Mouse (Mus musculus) mouse trophoblast stem cell (cell line): ENCODE results near the gene Fggy.

Source experiments
- in situ Hi-C, 2 experiments: fragments of 300-500 bp; cut with MseI, MboI; formaldehyde crosslinking; loops; 2 replicates in 1 of 2; 3 replicates in 1 of 2; pipeline ENCODE4 v1.15.1; 2025

The Fggy gene

DNA sequence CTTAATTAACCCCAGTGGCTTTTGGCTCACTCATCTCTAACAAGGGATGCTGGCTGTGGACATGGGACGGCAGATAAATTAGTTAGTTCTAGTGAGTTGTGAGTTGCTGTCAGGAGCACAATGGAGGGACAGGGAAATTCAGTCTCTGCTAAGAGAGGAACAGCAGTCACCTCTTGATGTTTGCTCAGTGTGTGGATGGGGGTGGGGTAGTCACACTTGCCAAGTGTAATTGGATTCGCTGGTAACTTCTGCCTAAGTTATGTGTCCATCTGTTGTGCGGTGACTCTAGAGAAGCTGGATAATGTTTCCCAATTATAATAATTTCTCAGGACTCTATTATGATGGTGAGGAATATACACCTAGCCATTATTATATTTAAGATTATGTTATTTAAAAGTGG, 107.0 kb downstream of the Fggy start:
- in situ Hi-C loops = no loop called here

DNA sequence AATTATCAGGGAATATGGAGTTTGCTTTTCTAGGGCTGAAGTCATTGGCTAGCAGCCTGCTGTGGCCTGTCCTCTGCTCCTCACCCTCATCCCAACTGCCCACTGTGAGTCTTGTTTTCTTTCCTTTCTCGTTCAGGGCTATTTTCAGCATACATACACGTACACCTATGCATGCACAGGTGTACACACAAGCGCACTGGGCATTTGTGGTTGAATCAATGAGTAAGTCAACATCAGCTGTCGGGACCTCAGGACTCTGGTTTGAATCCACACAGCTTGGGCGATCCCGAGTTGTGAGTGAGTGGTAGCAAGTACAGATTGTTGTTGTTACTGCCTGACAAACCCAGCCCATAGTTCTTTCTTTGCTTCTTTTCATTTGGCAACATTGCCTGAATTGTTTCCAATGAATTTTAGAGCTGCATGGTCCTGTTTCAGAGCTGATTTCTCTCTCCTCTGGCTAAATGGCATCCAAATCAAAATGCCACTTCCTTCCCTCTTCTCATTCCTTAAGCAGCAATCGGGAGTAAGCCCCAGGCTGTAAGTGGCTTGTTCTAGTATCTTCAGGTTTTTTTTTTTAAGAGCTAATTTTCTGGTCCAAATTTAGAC, 109.1 kb downstream of the Fggy start:
- in situ Hi-C loops = no loop called here

GRCm38 (mm10) chr4:95666896-95667295, 109.6 kb downstream of the Fggy start:
- in situ Hi-C loops = no loop called here

- in situ Hi-C loops = no loop called here
These were observed 110.3 kb downstream of the Fggy start for GRCm38 (mm10) chr4:95667595-95667994.

GRCm38 (mm10) chr4:95668543-95668942, 111.2 kb downstream of the Fggy start:
- in situ Hi-C loops = no loop called here

DNA sequence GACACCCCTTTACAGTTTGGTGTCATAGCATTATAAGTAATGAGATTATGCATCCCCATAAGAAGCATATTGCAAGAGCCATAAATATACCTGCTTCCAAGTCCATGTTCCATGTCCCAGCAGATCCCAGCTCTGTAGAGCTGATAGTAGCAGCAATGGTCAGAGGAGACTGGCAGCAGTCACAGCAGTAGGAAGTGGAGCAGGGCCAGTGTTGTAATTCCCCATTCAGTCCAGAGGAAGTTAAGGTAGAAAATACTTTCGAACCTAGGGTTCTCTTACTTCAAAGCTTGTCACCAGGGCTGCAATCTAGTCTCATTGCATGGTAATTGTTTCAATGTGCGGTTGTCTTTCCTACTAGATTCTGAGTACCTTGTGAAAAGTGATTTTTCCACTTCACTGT, 112.0 kb downstream of the Fggy start:
- in situ Hi-C loops = no loop called here

GRCm38 (mm10) chr4:95670559-95670958, 113.3 kb downstream of the Fggy start:
- in situ Hi-C loops = no loop called here

- in situ Hi-C loops = no loop called here
These were observed 114.7 kb downstream of the Fggy start for GRCm38 (mm10) chr4:95672039-95672438.

- in situ Hi-C loops = no loop called here
These were observed 119.1 kb downstream of the Fggy start for GRCm38 (mm10) chr4:95676390-95676789.

- in situ Hi-C loops = no loop called here
These were observed 123.6 kb downstream of the Fggy start for GRCm38 (mm10) chr4:95680756-95681449.

DNA sequence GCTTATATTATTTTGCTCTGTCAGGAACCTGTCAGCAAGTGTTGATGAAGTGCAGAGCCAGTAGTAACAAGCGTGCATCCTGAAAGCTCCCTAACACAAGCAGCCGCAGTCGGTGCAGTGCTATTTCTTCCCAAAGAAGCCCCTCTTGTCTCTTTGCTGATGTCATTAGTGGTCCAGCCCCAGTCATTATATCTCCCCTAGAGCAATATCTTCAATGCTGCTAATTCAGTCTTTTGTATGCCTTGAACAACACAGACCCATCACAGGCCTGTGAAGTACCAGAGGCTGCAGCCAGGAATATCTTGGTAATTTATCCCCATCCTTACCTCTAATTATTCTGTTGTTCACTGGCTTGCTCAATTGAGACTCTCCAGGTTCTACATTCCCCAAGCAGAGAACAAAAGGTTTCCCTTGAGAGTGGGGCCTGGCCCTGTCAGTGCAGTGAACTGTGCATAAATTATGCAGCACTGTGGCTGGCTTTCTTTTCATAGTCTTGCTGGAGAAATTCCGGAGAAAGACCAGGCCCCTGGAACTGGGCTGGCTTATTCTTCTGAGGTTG, 127.3 kb downstream of the Fggy start:
- in situ Hi-C loops = no loop called here

DNA sequence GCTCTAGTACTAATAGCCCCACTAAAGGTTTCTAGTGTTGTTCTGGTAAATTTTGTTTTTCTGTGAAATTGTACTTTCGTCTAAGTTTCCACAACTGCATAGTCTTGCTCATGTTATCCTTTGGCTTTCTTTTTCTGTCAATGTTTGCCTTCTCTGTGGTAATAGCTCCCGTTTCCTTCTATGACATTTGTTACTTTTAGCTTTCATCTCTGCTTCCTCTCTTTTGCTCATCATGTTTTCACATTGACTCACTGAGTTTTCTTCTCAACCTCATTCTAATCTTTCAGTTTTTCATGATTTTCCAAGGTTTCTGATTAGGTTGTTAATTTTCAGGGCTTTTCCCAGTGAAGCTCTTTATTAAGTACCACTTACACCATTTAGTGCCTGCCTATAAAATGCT, 129.5 kb downstream of the Fggy start:
- in situ Hi-C loops = no loop called here

DNA sequence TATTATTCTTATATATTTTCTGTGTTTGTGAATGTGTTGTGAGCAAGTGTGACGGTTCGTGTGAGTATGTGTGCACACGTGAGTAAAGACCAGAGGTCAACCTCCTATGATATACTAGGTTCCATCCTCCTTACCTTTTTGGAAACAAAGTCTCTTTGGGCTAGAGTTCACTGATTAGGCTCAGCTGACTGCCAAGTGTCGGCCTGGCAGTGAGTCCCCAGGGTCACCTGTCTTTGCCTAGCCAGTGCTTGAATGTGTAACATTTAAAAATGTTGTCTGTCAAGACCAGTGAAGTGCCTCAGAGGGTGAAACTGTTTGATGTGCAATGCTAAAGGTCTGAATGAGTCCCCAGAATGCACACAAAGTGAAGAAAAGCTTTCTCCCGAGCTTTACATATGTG, 130.0 kb downstream of the Fggy start:
- in situ Hi-C loops = no loop called here

- in situ Hi-C loops = no loop called here
These were observed 130.9 kb downstream of the Fggy start for GRCm38 (mm10) chr4:95688159-95688558.

DNA sequence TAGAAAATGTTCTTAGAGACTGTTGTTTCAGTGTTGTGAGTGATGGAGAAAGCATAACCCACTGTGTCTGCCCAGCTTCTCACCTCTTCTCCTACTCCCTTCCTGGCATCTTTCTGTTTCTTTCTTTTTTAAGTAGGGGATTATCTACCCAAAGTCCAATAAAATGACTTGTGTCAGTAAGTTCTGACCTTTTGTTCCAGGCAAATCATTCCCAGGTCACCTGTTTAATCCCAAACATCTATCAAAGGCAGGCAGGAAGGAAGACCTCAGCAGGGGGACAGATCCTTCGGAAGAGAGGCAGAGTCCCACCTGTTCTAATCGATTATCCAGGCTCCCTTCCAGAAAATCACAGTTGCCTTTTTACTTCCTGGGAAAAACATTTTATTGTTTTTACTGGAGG, 143.1 kb downstream of the Fggy start:
- in situ Hi-C loops = no loop called here

- in situ Hi-C loops = no loop called here
These were observed 150.9 kb downstream of the Fggy start for GRCm38 (mm10) chr4:95707941-95708897.

- in situ Hi-C loops = no loop called here
These were observed 152.4 kb downstream of the Fggy start for GRCm38 (mm10) chr4:95709750-95710149.

DNA sequence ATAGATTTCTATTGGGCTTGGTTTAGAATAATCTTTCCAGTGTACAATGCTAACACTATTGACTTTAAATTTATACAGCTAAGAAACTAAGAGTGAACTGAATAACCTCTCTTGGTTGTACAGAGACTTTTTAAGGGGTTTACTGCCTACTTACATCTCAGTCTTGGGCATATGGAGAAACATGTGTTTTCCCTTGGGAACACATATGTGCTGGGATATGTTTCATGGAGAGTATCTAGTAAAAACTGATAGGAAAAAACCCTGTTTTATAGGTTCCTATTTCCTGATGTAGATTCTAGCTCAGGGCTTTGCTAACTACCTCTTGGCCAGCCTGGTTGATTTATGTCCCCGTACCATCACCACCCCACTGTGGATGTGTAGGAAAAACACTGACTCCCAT, 155.5 kb downstream of the Fggy start:
- in situ Hi-C loops = no loop called here

GRCm38 (mm10) chr4:95713271-95713670, 156.0 kb downstream of the Fggy start:
- in situ Hi-C loops = no loop called here

DNA sequence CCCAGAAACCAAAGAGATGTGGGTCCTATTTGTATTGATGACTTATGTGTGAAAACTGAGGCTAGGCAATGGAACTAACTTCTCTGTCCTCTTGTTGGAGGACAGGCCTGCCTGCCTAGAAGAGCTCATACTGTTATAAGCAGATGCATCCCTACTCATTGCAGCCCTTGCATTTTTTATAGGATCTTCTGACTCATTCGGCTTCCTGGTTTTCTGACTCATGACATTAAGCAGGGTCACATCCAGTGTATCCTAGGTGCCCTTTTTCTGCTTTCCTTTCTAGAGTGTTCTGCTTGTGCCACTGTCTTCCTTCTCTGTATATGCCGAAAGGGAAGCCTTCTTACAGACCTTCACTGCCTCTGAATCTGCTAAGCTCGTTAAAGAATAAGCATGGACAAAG, 158.8 kb downstream of the Fggy start:
- in situ Hi-C loops = no loop called here

GRCm38 (mm10) chr4:95723615-95724014, 166.3 kb downstream of the Fggy start:
- in situ Hi-C loops = no loop called here

- in situ Hi-C loops = no loop called here
These were observed 169.1 kb downstream of the Fggy start for GRCm38 (mm10) chr4:95726361-95726760.
